Mouse (Mus musculus): Measurements from ENCODE around the gene Atp5j2. TPM values are rescaled to one million over a fixed set of nuclear protein-coding genes. Genes with fewer than 3 reads are reported as not detected.
A peak's percentile ranks its signal among the peaks of the same experiment; 100 is the strongest.

The Atp5j2 gene
- polyA plus RNA-seq, 1 experiment from 2014 or later, result 568 TPM

DNA sequence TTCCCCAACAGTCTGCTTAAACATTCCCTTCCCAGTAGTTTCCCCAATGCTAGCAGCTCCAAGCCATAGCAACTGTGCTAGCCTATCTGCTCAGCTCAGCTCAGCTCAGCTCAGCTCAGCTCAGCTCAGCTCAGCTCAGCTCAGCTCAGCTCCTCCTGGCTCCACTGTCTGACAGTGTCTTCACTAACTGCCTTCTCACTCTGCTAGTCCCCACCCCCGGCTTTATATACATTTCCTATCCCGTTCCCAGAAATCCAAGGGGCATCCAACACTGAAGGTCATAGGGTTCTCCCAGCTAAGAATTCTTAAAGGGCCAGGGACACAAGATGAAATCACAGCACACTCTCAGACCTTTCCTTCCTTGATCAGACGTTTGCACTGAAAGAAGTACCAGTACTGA is 27.2 kb downstream of the Atp5j2 start:
- Histone ChIP-seq H3K4me3 (ENCODE audit: low read depth, low read length) (no peak overlapping the region), H3K4me2 (ENCODE audit: low read depth, severe bottlenecking) (no peak overlapping the region), H3K36me3 (ENCODE audit: control insufficient read depth, insufficient read depth, low read length) (peaks cover 8% of the 10 kb centered on the region), H3K27me3 (ENCODE audit: control insufficient read depth, insufficient read depth, low read length) (no peaks in the 10 kb centered on the region), H3K27ac (replicated peaks; ENCODE audit: low read depth, low read length) (no peak overlapping the region), H3K9ac (ENCODE audit: low read length) (no peak overlapping the region), H3K9me3 (ENCODE audit: control insufficient read depth, low read length) (no peaks in the 10 kb centered on the region), H3K4me1 (ENCODE audit: control insufficient read depth, insufficient read depth, low read length) (peaks cover 14% of the 10 kb centered on the region)
- DNase-seq (ENCODE audit: low spot score), result no peak
- no peak for ATAC-seq (ENCODE audit: insufficient number of reproducible peaks, low FRiP score, low TSS enrichment, low read depth)
- 76% methylated on average over 3 of the region's 3 CpGs for WGBS

DNA sequence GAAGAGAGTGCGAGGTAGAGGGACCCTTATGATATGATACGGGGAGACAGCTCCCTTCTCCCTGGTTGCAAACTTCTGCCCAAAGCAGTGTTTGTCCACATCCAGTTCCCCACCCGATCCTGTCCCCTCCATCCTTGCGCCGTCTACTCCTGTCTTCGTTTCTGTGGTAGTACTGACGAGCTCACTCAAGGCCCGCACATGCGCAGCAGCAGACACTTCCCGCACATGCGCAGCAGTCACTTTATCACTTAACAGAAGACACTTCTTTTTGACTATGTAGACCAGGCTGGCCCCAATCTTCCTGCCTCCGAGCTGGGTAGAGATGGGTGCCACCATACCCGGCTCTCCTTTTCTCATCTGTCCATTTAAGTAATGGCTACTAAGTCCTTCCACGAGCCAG is 30.5 kb downstream of the Atp5j2 start:
- Histone ChIP-seq H3K9me3 (ENCODE audit: control insufficient read depth, low read length) (no peaks in the 10 kb centered on the region), H3K36me3 (ENCODE audit: control insufficient read depth, insufficient read depth, low read length) (peaks cover 13% of the 10 kb centered on the region), H3K4me2 (ENCODE audit: low read depth, severe bottlenecking) (no peak overlapping the region), H3K4me3 (ENCODE audit: low read depth, low read length) (no peak overlapping the region), H3K4me1 (ENCODE audit: control insufficient read depth, insufficient read depth, low read length) (peaks cover 5% of the 10 kb centered on the region), H3K27ac (replicated peaks; ENCODE audit: low read depth, low read length) (no peak overlapping the region), H3K27me3 (ENCODE audit: control insufficient read depth, insufficient read depth, low read length) (no peaks in the 10 kb centered on the region), H3K9ac (ENCODE audit: low read length) (no peak overlapping the region)
- 95% methylated on average over 14 of the region's 14 CpGs for WGBS
- no peak for DNase-seq (ENCODE audit: low spot score)
- ATAC-seq (ENCODE audit: insufficient number of reproducible peaks, low FRiP score, low TSS enrichment, low read depth), result no peak

DNA sequence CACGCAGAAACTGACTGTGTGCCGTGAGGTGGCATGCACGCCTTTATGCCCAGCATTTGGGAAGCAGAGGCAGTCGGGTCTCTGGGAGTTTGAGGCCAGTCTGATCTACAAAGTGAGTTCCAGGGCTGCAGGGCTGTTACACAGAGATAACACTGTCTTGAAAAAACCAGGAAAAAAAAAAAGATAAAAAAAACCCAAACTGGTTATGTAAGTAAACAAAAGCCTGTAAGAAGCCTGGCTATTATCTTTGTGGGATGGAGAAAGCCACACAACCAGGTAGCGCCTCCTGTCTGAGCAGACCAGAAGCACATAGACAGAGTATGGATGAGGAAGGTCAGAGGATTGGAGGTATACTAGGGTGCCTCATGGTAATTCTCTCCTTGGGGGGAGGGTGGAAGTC is 39.2 kb downstream of the Atp5j2 start:
- no peaks in the 10 kb centered on the region for H3K4me1 ChIP-seq (ENCODE audit: control insufficient read depth, insufficient read depth, low read length)
- H3K4me2 ChIP-seq (ENCODE audit: low read depth, severe bottlenecking), result no peak overlapping the region
- no peak overlapping the region for H3K27ac ChIP-seq (replicated peaks; ENCODE audit: low read depth, low read length)
- H3K27me3 ChIP-seq (ENCODE audit: control insufficient read depth, insufficient read depth, low read length), result no peaks in the 10 kb centered on the region
- no peak overlapping the region for H3K4me3 ChIP-seq (ENCODE audit: low read depth, low read length)
- no peak overlapping the region for H3K9ac ChIP-seq (ENCODE audit: low read length)
- H3K9me3 ChIP-seq (ENCODE audit: control insufficient read depth, low read length), result no peaks in the 10 kb centered on the region
- H3K36me3 ChIP-seq (ENCODE audit: control insufficient read depth, insufficient read depth, low read length), result peaks cover 34% of the 10 kb centered on the region; the same call in 1 of the 2 replicates
- DNase-seq (ENCODE audit: low spot score), result no peak
- ATAC-seq (ENCODE audit: insufficient number of reproducible peaks, low FRiP score, low TSS enrichment, low read depth), result no peak
- WGBS, result 94% methylated on average over 5 of the region's 5 CpGs

DNA sequence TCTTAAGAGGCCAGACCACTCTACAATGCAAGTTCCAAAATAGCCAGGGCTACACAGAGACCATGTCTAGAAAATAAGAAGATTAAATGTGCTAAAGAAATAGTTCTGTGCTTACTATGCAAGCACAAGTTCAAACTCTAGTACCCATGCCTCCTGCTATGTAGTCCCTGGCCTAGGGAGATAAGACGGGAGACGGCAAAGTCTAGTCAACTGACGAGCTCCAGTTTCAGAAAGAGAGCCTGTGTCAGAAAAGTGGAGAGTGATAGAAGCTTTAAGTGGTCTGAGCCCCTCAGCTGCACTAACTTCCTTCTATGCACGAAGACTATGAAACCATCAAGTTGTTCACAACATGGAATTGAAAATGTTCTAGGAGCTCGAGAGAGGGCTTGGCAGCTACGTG is 42.6 kb downstream of the Atp5j2 start:
- Histone ChIP-seq H3K4me3 (ENCODE audit: low read depth, low read length) (no peak overlapping the region), H3K4me2 (ENCODE audit: low read depth, severe bottlenecking) (no peak overlapping the region), H3K9ac (ENCODE audit: low read length) (no peak overlapping the region), H3K27ac (replicated peaks; ENCODE audit: low read depth, low read length) (no peak overlapping the region), H3K36me3 (ENCODE audit: control insufficient read depth, insufficient read depth, low read length) (peaks cover 51% of the 10 kb centered on the region), H3K27me3 (ENCODE audit: control insufficient read depth, insufficient read depth, low read length) (no peaks in the 10 kb centered on the region), H3K4me1 (ENCODE audit: control insufficient read depth, insufficient read depth, low read length) (no peaks in the 10 kb centered on the region), H3K9me3 (ENCODE audit: control insufficient read depth, low read length) (no peaks in the 10 kb centered on the region)
- DNase-seq (ENCODE audit: low spot score) (no peak), ATAC-seq (ENCODE audit: insufficient number of reproducible peaks, low FRiP score, low TSS enrichment, low read depth) (no peak)
- 93% methylated on average over 6 of the region's 6 CpGs for WGBS

DNA sequence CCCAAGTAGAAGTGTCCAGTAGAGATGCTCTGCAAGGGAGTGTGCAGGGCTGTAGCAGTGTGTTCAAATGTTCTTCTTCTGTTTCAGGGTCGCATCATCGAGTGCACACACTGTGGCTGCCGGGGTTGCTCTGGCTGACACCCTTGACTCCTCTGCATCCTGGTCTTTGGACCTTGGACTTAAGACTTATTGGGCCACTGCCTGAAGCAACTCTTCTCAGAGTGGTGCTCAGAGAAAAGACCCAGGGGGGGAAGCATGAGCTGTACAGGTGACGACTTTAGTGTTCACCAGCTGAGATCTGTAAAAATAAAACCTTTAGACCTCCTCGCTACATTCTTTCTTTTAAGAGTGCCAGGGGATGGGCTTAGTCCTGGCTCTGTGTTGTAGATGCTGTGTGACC is 44.1 kb downstream of the Atp5j2 start:
- WGBS, result 93% methylated on average over 5 of the region's 5 CpGs
- H3K27ac ChIP-seq (replicated peaks; ENCODE audit: low read depth, low read length), result no peak overlapping the region
- no peaks in the 10 kb centered on the region for H3K4me1 ChIP-seq (ENCODE audit: control insufficient read depth, insufficient read depth, low read length)
- no peak overlapping the region for H3K4me2 ChIP-seq (ENCODE audit: low read depth, severe bottlenecking)
- no peak for ATAC-seq (ENCODE audit: insufficient number of reproducible peaks, low FRiP score, low TSS enrichment, low read depth)
- no peak for DNase-seq (ENCODE audit: low spot score)
- no peaks in the 10 kb centered on the region for H3K27me3 ChIP-seq (ENCODE audit: control insufficient read depth, insufficient read depth, low read length)
- H3K36me3 ChIP-seq (ENCODE audit: control insufficient read depth, insufficient read depth, low read length), result peaks cover 49% of the 10 kb centered on the region
- H3K9me3 ChIP-seq (ENCODE audit: control insufficient read depth, low read length), result no peaks in the 10 kb centered on the region
- H3K4me3 ChIP-seq (ENCODE audit: low read depth, low read length), result no peak overlapping the region
- no peak overlapping the region for H3K9ac ChIP-seq (ENCODE audit: low read length)

DNA sequence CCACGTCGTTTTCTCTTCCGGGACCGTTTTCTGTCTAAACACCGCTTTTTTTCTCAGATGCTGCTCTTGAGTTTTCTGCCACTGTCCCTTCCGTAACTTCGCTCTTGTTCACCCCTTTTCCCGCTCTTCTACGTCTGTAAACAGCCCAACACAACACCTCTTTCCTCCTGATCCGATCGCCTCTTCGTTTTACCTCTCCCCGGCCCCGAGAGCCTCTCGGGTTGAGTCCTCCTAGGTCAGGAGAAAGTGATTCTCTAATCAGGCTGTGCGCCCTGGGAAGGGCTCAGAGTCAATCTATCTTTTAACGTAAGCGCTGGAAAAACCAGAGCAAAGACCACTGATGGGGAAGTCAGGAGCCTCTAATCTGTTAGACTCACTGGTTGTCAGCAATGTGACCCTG is 51.3 kb downstream of the Atp5j2 start:
- 1% methylated on average over 18 of the region's 18 CpGs for WGBS
- Histone ChIP-seq H3K9ac (ENCODE audit: low read length) (peak overlapping the region; percentile 91), H3K27me3 (ENCODE audit: control insufficient read depth, insufficient read depth, low read length) (no peaks in the 10 kb centered on the region), H3K4me3 (ENCODE audit: low read depth, low read length) (peak overlapping the region; percentile 97), H3K9me3 (ENCODE audit: control insufficient read depth, low read length) (no peaks in the 10 kb centered on the region), H3K27ac (replicated peaks; ENCODE audit: low read depth, low read length) (0 out of 2 replicates have a peak overlapping the region, but pooled peaks have one; percentile 26), H3K36me3 (ENCODE audit: control insufficient read depth, insufficient read depth, low read length) (peaks cover 16% of the 10 kb centered on the region), H3K4me1 (ENCODE audit: control insufficient read depth, insufficient read depth, low read length) (0 out of 2 replicates have a peak, but pooled peaks cover 4% of the 10 kb centered on the region), H3K4me2 (ENCODE audit: low read depth, severe bottlenecking) (peak overlapping the region; percentile 63)
- no peak for DNase-seq (ENCODE audit: low spot score)
- ATAC-seq (ENCODE audit: insufficient number of reproducible peaks, low FRiP score, low TSS enrichment, low read depth), result 0 out of 2 replicates have a peak, but pooled peaks have one; percentile 10

DNA sequence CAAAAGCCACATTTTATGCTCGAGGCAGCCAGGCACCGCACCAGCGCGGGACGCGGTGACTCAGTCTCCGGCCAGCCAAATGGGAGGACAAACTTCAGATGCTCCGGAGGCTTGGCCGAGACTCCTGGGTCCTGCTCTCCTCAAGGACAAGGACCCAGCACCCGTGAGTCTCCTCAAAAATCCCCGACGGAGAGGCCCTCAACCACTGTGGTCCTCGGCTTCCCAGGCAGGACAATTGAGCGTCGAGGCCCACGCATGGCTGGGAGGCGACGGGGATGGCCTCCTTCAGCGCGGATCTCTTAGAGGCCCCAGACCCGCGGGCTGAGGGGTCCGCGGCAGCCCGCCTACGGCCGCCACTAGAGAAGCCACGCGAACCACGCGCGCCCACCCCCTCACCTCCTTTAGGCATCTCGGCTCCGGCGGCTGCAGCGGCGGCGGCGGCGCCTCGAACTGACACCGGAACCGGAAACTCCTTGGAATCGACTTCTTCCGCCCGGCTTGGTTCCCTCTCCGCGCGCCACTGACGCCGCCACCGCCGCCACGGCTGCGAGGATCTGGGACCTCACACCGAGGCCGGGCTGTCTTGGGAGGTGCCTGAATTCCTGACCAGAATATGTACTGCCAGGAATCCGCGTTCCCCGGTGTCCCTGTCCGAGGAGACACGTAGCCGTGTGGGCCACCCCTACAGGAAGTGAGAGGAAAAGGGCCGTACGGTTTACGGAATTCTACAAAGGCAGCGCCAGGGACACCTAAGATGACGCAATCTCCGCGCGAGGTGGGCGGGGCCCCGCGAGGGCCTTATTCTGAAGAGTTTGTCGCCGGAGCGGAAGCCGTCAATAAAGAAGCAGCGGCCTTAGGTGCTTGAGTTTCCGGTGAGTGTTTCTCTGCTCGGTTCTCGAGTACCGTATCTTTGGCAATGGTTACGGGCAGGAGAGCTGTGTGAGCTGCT is 52.0 kb downstream of the Atp5j2 start, which contains the start of the genes Pdap1 and Bud31:
TSS of gene Pdap1 (minus strand) at position 668 of the 949 bp plus-strand sequence.
TSS of gene Bud31 (plus strand) at position 792 of the 949 bp plus-strand sequence.
- peak; percentile 96 for DNase-seq (ENCODE audit: low spot score)
- H3K36me3 ChIP-seq (ENCODE audit: control insufficient read depth, insufficient read depth, low read length), result peaks cover 10% of the 10 kb centered on the region
- ATAC-seq (ENCODE audit: insufficient number of reproducible peaks, low FRiP score, low TSS enrichment, low read depth), result peak; percentile 93
- H3K4me2 ChIP-seq (ENCODE audit: low read depth, severe bottlenecking), result peak within 1 kb of the TSS; percentile 63
- H3K9me3 ChIP-seq (ENCODE audit: control insufficient read depth, low read length), result no peaks in the 10 kb centered on the region
- WGBS, result under 1% methylated on average over 84 of the region's 84 CpGs
- 0 out of 2 replicates have a peak, but pooled peaks cover 4% of the 10 kb centered on the region for H3K4me1 ChIP-seq (ENCODE audit: control insufficient read depth, insufficient read depth, low read length)
- H3K27ac ChIP-seq (replicated peaks; ENCODE audit: low read depth, low read length), result peak within 1 kb of the TSS; percentile 26
- peak within 1 kb of the TSS; percentile 91 for H3K9ac ChIP-seq (ENCODE audit: low read length)
- H3K4me3 ChIP-seq (ENCODE audit: low read depth, low read length), result peak within 1 kb of the TSS; percentile 97
- no peaks in the 10 kb centered on the region for H3K27me3 ChIP-seq (ENCODE audit: control insufficient read depth, insufficient read depth, low read length)

DNA sequence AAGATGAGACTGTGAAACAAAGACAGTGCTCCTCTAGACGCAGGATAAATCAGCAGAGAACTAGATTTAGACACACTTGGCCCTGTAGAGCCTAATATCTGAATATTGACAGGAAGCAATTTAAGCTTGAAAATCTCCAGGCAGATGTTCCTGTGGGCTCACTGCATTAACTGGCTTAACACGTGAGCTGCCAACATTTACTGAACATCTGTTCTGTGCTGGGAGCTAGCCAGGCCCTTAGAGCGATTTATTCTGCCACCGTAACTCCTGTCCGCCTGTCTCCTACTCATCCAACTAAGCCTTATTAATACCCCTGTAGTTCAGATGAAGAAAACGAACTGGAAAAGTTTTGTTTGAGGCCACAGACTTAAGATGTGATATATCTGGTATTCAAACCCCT is 53.0 kb downstream of the Atp5j2 start:
- 16% methylated on average over 6 of the region's 6 CpGs for WGBS
- DNase-seq (ENCODE audit: low spot score) (no peak), ATAC-seq (ENCODE audit: insufficient number of reproducible peaks, low FRiP score, low TSS enrichment, low read depth) (no peak)
- H3K9ac ChIP-seq (ENCODE audit: low read length), result peak overlapping the region; percentile 91
- peak overlapping the region; percentile 97 for H3K4me3 ChIP-seq (ENCODE audit: low read depth, low read length)
- H3K36me3 ChIP-seq (ENCODE audit: control insufficient read depth, insufficient read depth, low read length), result peaks cover 16% of the 10 kb centered on the region
- H3K27me3 ChIP-seq (ENCODE audit: control insufficient read depth, insufficient read depth, low read length), result no peaks in the 10 kb centered on the region
- no peak overlapping the region for H3K27ac ChIP-seq (replicated peaks; ENCODE audit: low read depth, low read length)
- no peaks in the 10 kb centered on the region for H3K9me3 ChIP-seq (ENCODE audit: control insufficient read depth, low read length)
- 0 out of 2 replicates have a peak, but pooled peaks cover 4% of the 10 kb centered on the region for H3K4me1 ChIP-seq (ENCODE audit: control insufficient read depth, insufficient read depth, low read length)
- H3K4me2 ChIP-seq (ENCODE audit: low read depth, severe bottlenecking), result peak overlapping the region; percentile 63
